Mouse (Mus musculus) gonadal fat pad, adult 2 months (tissue): ENCODE data around the gene Zfp988. TPM values are rescaled to one million over a fixed set of nuclear protein-coding genes. Genes with fewer than 3 reads are reported as not detected.
"Not testable (repeated sequence)": the region's sequence is repeated elsewhere in the genome, so short reads cannot be mapped to it uniquely, and the experiment has no call there.

Experiments used
- DNase-seq: peaks from one replicate; pipeline ENCODE4 v3.0.0-alpha.2; 2012; ENCODE audit warnings: low read depth
- polyA plus RNA-seq: library from polyadenylated mRNA; depleted of rRNA; stranded (reverse); fragments of >200 nt; gene quantifications from 2 replicates; pipeline ENCODE4 v1.2.3, GENCODE M21; 2012

Gene Zfp988
- polyA plus RNA-seq, 1 experiment: not detected

- DNase-seq: not testable (repeated sequence)
Observed at GRCm38 (mm10) chr4:147343042-147343908, 37.8 kb downstream of the Zfp988 start.

GRCm38 (mm10) chr4:147345061-147345554, 39.6 kb downstream of the Zfp988 start:
- not testable (repeated sequence) for DNase-seq

- DNase-seq: not testable (repeated sequence)
Observed at GRCm38 (mm10) chr4:147346361-147347035, 41.0 kb downstream of the Zfp988 start.

GRCm38 (mm10) chr4:147347300-147347699, 41.8 kb downstream of the Zfp988 start:
- DNase-seq: not testable (repeated sequence)

GRCm38 (mm10) chr4:147347880-147348279, 42.4 kb downstream of the Zfp988 start:
- DNase-seq: not testable (repeated sequence)

GRCm38 (mm10) chr4:147348401-147348800, 42.9 kb downstream of the Zfp988 start:
- not testable (repeated sequence) for DNase-seq

- DNase-seq: not testable (repeated sequence)
Observed at GRCm38 (mm10) chr4:147348906-147349686, 43.6 kb downstream of the Zfp988 start.

- not testable (repeated sequence) for DNase-seq
Observed at GRCm38 (mm10) chr4:147349687-147350415, 44.4 kb downstream of the Zfp988 start.

GRCm38 (mm10) chr4:147350541-147350940, 45.1 kb downstream of the Zfp988 start:
- not testable (repeated sequence) for DNase-seq

GRCm38 (mm10) chr4:147351376-147351980, 46.0 kb downstream of the Zfp988 start:
- not testable (repeated sequence) for DNase-seq

GRCm38 (mm10) chr4:147353626-147354025, 48.2 kb downstream of the Zfp988 start:
- DNase-seq: not testable (repeated sequence)

- DNase-seq: not testable (repeated sequence)
Observed at GRCm38 (mm10) chr4:147356042-147356441, 50.6 kb downstream of the Zfp988 start.

GRCm38 (mm10) chr4:147357195-147357594, 51.7 kb downstream of the Zfp988 start:
- DNase-seq: not testable (repeated sequence)

GRCm38 (mm10) chr4:147361003-147361402, 55.5 kb downstream of the Zfp988 start, which contains the start of gene Zfp978:
TSS of gene Zfp978 (plus strand) at chr4:147361303.
- DNase-seq: not testable (repeated sequence)

- DNase-seq: not testable (repeated sequence)
Observed at GRCm38 (mm10) chr4:147361872-147362271, 56.4 kb downstream of the Zfp988 start.

- not testable (repeated sequence) for DNase-seq
Observed at GRCm38 (mm10) chr4:147369564-147369963, 64.1 kb downstream of the Zfp988 start.

- DNase-seq: not testable (repeated sequence)
Observed at GRCm38 (mm10) chr4:147383199-147383598, 77.7 kb downstream of the Zfp988 start.
